Mouse (Mus musculus): ENCODE results near the gene Tmem254a. TPM values are rescaled to one million over a fixed set of nuclear protein-coding genes. Genes with fewer than 3 reads are reported as not detected.
"Not testable (repeated sequence)": the region's sequence is repeated elsewhere in the genome, so short reads cannot be mapped to it uniquely, and the experiment has no call there.

The Tmem254a gene
- total RNA-seq (2022): 1 to 10 TPM; 1.5 to 3.1 (median 1.8) TPM

DNA sequence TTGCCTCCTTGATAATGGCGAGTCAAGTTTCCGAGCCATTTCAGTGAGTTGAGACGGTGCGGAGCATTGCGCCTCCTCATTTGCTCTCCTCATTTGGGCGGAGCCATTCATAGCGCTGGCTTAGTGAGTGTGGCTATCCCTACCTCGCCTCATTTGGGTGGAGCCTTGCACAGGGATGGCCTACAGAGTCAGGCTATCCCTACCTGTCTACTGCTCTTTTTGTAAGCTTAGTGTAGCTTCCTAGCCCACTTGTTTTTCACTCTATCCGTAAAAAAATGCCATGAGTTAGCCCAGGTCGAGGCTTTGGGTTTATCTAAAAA lies at the start of gene Tmem254a:
Tmem254a (minus strand) TSS at position 111 of the 320 bp plus-strand sequence.
- DNase-seq: not testable (repeated sequence)

DNA sequence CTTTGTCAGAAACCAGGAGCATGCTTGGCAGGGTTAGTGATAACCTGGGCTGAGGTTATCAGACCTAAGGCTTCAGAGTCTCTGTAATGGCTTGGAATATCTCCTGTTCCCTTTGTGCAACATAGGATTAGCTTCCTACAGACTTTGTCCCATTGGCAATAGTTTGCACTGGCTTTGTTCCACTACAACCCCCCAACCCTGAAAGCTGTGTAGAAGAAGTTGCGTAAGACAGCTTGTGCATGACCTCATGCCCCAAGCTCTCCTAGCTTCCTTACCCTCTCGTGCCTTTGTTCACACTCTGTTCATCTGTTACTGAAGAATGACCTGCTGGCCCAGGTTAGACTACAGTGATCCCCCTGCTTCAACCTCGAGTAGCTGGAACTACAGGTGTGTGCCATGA lies 30.4 kb upstream of the Tmem254a start:
- not testable (repeated sequence) for DNase-seq

DNA sequence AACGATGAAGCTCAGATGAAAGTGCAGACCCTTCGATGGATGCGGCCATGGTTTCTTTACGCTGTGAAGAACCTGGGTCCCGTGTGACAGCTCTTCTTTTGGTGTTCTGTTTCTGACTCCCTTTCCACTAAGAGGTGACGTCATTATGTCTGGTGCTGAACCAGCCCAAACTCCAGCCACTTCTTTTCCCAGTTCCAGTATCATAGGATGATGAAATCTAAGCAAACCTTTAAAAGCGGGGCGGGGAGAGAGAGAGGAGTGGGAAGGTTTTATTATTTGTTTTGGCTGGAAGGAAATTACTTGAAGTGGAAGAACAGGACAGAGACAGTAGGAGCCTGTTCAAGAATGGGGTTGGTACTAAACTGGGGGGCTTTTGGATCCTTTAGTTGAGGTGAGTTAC lies 10.5 kb upstream of the Tmem254a start, which contains the start of gene Cphx1:
Cphx1 (plus strand) TSS at position 301 of the 400 bp plus-strand sequence.
- not testable (repeated sequence) for DNase-seq

DNA sequence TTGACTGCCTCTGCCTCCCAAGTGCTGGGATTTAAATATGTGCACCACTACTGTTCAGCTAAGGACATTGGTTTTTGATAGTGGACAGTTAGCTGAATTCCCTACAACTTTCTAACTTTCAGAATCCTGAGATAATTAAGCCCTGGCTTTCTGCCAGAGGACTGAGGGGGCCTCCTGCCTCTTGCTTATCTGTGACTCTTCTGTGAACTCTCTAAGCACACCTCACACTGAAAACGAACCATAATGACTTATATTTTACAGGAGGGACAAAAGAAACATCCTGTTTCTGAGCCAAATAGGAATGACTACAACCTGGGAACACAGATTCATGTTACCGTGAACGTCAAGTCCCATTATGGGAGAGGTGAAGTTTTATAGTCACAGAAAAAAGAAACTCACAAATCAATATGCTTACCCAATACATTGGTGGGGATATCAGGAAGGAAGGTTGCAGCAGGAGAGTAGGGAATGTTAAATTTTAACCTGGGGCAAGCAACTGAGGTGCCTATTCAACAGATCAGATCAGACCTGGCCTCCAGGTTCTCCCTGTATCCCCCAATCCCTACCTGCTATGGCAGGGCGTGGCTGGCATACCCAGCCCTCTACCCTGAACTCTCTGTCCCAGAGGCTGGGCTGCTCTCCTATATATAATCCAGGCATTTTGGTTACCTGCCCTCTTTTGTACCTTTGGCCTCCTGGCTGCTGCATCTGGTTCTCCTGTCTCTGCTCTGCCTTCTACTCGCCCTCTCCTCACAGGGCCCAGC lies 9.6 kb upstream of the Tmem254a start:
- DNase-seq: not testable (repeated sequence)

DNA sequence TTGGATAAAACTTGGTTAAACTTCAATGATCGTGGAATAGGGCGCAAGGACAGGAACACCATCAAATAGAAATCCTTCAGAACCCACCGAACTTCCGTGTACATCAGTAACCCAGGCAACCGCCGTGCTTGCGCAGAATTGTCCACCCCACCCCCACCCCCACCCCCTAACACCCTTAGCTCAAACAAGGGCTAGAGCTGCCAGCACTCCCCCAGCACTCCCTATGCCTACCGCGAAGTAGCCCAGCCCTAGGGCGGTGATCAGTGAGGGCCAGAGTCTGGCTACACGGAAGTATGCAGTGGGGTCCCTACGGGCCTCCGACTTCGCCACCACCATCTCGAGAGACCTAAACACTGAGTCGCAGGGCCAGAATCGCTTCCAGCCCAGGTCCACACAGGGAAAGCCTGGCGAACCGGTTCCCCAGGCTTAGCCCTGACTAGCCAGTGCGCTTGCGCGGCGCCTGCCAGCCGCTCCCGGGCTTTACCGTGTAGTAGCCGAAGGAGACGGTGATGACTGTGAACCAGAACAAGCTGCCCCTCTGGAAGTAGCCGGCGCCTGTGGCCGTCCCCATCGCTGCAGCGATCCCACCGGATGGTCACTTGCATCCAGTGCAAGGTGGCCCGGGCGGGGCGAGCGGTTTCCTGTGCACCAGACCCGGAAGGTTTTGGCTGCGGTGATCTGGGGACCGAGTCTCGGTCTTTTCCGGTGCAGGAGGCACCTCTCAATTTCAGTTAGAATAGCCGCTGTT lies 484 bp downstream of the Tmem254a start:
- DNase-seq: not testable (repeated sequence)

DNA sequence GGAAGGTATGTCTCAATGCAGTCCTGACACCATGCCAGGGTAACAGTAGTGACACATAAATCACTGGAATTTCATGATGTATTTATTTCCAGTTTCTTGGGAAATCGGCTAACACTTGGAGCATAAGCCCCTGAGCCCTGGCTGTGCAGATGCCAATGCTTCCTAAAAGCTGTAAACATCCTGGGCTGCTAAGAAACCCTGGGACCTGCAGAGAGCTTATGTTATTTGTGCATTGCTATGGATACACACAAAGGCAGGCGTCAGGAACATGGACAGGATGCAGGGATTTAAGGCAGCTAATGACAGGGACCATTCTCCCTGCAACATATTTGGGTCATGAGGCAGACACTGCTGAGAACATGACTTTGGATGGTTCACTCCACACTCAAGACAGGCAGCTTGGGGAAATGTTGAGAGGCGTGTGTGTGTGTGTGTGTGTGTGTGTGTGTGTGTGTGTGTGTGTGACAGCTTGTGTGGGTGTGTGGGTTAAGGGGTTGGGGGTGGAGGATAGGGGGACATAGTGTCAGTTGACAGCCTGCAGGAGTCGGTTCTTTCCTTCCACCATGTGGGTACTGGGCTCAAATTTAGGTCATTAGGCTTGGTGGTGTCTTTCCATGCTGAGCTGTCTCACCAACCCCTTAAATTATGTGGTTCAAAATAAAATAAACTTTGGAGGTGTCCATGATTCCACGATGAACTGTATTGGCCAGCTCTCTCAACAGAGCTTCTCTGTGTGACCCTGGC lies 8.9 kb downstream of the Tmem254a start:
- DNase-seq: not testable (repeated sequence)

DNA sequence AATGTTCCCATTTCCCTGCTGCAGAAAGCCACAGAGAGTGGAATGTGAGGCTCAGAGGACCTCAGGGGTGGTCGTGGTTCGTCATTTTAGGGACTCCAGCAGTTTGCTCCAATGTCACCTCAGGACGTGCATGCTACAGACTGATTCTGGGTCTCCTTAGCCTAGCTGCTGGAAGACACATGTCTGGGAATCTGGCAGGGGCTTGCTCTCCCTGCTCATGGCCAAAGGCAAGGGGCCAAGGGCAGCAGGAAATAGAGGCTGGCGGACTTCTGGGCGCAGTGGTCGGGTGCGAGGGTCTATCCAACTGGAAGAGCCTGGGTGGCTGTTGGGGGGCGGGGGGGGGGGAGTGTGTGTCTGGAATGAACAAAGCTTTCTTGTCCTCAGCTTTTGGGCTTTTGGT lies 18.5 kb downstream of the Tmem254a start:
- not testable (repeated sequence) for DNase-seq

DNA sequence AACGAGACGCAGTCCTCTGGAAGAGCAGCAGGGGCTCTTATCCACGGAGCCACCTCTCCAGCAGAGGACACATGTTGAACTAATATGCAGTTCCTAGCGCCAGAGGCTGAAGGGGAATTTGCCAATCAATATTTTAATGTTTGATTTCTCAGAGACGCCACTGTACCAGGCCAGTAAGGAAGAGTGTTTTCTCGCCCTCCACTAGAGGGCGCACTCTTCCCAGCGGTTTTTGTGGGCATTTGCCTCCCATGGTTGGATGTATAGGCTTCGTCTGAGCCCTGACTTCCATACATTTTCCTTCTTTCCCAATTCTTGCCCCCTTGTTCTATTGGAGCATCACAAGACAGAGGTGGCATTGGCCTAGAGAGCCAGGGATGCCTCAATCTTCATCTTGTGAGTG lies 20.2 kb downstream of the Tmem254a start:
- not testable (repeated sequence) for DNase-seq

DNA sequence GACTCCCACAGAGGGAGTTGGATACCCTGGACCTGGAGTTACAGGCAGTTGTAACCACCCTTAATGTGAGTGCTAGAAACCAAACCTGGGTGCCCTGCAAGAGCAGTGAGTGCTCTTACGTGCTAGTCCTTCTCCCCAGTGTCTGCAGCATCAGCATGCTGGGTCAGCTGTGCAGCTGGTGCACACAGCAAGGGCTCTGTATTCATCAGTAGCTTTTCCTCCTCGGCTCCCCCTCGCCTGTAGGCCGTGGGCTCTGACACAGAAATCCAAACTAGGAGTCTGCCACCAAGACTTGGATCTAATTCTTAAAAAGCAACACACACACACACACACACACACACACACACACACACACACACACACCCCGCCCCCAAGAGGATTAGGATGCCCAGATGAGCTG lies 22.2 kb downstream of the Tmem254a start:
- DNase-seq: not testable (repeated sequence)

DNA sequence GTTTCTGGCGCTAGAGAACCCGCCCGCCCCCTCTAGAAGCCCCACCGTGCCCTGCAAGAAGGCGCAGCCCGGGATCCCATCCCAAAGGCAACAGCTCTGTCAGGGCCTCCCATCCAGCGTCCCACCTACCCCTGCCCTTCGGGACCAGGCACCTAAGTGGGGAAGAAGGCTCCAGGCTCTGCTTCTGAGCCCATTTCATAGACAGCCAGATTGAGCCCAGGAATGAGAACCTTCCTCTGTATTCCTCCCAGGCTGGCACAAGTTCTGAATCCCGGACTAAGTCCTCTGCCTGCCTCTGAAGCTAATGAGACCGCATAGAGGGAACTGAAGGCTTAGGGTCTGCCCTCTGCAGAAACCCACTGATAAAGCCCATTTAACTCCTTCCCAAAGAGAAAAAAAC lies 24.5 kb downstream of the Tmem254a start, which contains the start of gene Plac9a:
Plac9a (minus strand) TSS at position 101 of the 400 bp plus-strand sequence.
- DNase-seq: not testable (repeated sequence)

DNA sequence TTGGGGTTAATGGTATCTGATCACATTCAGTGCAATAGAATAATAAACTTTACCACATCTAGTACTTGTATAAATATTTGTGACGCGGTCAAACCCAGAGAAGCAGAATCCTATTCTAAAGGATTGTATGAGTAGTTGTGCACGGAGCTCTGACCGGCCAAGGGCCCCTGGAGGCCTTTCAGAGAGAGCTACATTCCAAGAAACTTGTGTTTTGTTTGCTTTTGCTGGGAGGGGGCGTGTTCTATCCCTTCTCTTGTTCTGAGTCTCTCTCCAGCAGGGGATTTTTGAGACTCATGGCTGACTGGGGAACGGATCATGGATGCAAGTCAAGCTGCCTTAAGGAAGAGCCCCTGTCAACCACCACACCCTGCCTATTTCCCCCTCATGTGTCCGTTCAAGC lies 31.8 kb downstream of the Tmem254a start:
- not testable (repeated sequence) for DNase-seq

DNA sequence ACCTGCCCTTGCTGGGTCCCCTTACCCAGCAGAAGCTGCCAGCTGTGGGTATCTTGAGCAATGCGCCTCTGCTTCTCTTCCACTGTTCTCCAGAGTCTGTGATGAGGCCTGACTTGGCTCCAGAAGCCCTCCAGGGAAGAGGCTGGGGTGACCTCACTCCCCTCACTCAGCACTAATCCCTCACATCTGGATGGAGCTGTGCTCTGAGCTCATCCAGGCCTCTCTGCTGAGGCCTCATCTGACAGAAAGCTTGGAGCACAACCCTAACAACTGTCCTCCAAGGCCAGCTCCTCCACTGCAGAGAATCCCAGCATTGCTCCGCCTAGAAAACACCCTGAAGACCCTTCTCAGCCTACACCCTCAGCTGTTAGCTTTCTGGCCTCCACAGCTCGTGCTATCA lies 32.9 kb downstream of the Tmem254a start:
- not testable (repeated sequence) for DNase-seq

DNA sequence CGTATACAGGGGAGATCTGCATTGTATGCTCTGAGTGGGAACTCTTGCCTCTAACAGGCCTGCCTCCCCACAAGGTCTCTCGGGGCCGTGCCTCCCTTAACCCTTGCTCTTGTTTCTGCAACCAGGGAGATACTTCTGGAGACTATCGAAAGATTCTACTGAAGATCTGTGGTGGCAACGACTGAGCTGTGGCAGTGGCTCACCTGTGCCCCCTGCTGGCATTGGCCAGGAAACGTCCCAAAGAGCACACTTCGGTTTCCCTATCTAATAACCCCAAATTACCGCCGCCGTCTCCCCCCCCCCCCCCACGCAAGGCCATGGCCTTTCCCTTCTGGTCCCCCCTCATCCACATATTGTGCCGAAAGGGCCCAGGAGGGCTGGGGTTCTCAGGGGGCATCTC lies 41.6 kb downstream of the Tmem254a start:
- DNase-seq: not testable (repeated sequence)

DNA sequence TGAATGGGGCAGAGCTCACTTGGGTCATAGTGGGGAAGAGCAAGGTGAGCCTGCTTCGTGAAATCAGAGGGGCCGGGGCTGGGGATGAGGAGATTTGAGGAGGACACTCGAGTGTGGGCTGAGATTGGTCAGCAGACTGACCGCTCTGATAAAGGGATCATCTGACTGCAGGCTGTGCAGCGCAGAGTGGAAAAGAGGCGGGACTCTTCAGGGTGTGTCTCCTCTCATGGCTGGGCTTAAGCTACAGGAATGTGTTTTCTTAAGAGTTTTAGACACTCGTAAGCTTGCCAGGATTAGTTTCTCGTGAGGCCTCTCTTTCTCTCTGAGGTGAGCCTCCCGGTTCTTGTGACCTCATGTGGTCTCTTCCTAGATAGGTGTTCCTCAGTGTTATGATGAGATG lies 45.7 kb downstream of the Tmem254a start:
- DNase-seq: not testable (repeated sequence)

DNA sequence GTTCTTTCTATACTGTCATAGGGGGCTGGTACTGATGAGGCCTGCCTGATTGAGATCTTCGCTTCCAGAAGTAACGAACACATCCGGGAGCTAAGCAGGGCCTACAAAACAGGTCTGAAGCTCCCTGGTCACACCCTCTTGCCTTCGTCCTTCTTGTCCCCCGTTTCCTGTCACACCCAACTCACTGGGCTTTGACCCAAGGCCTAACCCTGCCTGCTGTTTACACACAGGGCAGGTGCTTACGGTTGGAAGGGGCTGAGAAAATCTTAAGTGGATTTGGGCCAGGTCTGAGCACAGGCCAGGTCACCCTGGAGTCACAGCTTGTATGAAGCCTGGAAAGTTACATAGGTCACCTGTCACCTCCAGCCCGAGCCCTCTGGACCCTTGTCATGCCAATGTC lies 50.8 kb downstream of the Tmem254a start:
- not testable (repeated sequence) for DNase-seq

Other genes starting within 250 kb of the Tmem254a start
- 10 to 100 TPM; 17.3 to 23.5 (median 19.4) TPM for gene Ppif, start 233.5 kb downstream of the Tmem254a start, total RNA-seq (2022)
- gene Zcchc24, start 158.6 kb downstream of the Tmem254a start, total RNA-seq (2022): 10 to 100 TPM; 17.8 to 25.0 (median 21.1) TPM
- gene Anxa11, start 85.5 kb downstream of the Tmem254a start, total RNA-seq (2022): 10 to 100 TPM; 61.8 to 90.0 (median 71.0) TPM
- 1 to 10 TPM; 1.3 to 2.8 (median 1.9) TPM for gene Plac9a, start 24.6 kb downstream of the Tmem254a start, total RNA-seq (2022)
- not detected for gene Cphx1, start 10.6 kb upstream of the Tmem254a start, total RNA-seq (2022)
- gene Duxbl1, start 50.9 kb upstream of the Tmem254a start, total RNA-seq (2022): under 1 TPM in 1 of 4 experiments, not detected in 3; 0.62 TPM
- 10 to 100 TPM in 3 of 4 experiments, 1 to 10 TPM in 1; 7.3 to 20.4 (median 17.7) TPM for gene Gm9780, start 115.0 kb upstream of the Tmem254a start, total RNA-seq (2022)
- 10 to 100 TPM in 3 of 4 experiments, 1 to 10 TPM in 1; 8.7 to 18.2 (median 12.9) TPM for gene Tmem254c, start 139.7 kb upstream of the Tmem254a start, total RNA-seq (2022)
- not detected for gene Cphx2, start 153.8 kb upstream of the Tmem254a start, total RNA-seq (2022)
- gene Cphx3, start 154.6 kb upstream of the Tmem254a start, total RNA-seq (2022): not detected
- under 1 TPM in 3 of 4 experiments, not detected in 1; 0.26 to 0.86 (median 0.70) TPM for gene Duxbl2, start 190.7 kb upstream of the Tmem254a start, total RNA-seq (2022)